Mouse (Mus musculus) lung, postnatal 25 days (tissue): ENCODE data around the gene Ephb1.

Experiments used
- DNase-seq: peaks from one replicate; pipeline ENCODE4 v3.0.0; 2022; ENCODE audit warnings: low spot score

Gene Ephb1

DNA sequence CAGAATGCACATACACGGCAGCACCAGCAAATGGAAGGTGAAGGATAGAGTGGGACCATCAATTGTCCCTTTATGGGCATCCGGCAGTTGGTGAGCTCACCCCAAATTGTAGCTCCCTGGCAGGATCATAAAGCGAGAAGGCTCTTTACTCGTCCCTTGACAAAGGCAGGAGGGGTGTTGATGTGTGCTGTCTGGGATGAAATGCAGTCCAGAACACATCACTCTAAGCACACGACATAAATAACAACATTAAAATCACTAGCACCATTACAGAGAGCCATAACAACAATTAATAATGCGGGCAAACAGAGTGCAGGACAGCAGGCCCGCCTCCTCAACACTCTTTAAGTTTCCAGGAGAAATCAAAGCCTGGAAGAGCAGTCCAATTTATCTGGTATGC lies 372.1 kb downstream of the Ephb1 start:
- no peak for DNase-seq

DNA sequence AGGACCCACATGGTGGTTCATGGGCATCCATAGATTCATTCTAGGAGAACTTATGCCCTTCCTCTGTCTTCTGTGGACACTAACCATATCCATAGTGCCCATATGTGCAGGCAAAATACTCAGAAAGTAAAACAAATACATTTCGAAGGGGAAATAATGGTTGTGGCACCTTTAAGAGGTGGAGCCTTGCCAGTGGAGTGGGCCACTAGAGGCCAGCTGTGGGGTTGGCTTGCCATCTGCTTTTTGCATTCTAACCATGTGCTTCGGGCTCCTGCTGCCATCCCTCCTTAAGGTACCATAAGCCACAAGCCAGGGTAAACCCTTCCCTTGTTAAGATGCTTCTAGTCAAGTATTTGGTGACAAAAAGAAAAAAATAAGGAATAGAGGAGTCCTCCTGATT lies 373.3 kb downstream of the Ephb1 start:
- no peak for DNase-seq

DNA sequence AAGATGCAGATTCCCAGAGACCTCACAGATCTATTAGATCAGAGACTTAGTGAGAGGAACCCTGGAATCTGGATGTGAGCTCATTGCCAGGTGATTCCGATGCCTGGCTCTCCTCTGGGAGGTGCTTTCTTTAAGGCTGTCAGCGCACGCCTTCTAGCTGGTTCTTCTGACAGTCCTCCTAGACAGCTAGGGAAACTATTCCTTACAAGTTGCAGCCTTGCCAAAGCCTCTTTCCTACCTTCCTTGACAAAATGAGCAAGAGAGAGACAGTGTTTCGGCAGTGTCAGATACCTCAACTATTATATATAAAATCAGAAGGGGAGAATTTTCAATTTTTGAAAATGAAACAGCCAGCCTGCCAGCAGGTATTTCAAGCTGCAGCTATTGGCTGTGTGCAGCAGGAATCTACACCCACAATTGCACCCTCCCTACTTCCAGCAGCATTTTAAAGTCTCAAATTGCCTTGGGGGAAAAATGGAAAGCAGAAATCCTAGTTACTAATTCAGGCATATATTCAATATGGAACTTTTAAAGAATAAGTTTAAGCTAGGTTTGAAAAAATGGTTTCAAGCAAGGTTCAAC lies 377.5 kb downstream of the Ephb1 start:
- no peak for DNase-seq

DNA sequence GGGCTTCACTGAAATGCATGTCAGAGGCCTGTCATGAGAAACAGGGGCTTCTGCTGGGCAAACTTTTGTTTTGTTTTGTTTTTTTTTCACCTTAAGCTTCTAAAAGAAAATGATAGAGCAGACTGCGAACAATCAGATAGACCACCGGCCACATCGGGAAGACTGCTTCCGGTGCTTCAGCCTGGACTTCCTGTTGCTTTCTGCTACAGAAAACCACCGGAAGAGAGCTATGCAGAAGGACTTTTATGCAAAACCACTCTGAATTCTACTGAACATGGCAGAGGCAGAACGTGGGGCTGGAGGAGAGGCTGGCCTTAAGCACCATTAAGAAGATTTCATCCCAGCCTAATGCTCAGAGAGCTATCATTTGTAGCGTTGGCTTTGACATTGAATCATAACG lies 382.2 kb downstream of the Ephb1 start:
- DNase-seq = no peak

DNA sequence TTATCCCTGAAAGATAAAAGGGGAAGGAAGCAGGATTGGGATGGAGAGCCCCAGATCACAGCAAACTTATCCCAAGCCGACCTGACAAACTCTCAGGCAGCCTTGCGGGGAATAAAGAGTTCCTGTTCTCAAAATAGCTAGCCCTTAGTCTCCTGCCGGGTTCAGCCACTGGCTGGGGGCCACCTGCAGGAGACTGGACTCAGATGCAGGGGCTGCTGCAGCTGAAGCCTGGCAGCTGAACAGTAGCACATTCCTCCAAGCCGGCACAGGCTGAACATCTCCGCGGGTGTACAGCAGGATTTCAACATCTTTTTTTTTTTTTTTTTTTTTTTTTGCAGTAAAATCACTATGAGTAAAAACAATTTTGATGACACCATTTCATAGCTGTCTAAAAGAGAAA lies 382.7 kb downstream of the Ephb1 start:
- no peak for DNase-seq

DNA sequence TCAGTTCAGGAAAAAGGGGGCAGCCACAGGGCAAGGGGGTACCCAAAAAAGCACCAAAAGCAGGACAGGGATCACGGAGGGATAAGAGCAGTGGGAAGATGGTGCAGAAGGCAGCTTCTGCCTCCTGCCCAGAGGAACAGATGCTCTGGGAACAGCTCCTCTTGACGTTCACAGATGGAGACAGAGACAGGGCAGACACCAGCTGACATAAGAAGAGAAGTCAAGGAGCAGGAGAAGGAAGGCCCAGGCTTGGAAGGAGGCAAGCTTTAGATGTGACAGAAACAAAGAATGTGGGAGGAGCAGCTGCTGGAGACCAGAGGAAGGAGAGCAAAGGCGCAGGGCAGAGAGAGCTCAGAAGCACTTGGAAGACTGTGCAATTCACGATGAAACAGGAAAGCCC lies 398.3 kb downstream of the Ephb1 start:
- no peak for DNase-seq

DNA sequence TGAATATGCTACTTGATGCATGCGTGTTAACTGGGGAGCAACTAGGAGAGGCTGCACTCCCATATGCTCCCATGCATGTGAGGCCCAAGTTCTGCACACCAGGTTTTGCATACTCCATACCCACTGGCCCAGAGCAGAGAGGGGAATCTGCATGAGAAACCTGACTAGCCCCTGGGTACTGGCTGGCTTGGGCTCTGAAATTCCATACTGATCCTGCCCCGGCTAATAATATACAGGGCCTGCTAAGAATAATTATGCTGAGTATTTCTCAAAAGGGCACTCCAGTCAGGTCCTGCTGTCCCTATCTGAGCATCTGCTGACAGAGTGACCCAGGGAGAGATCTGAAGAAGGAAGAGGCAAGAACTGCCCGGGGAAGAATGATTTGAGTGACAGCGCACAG lies 400.0 kb downstream of the Ephb1 start:
- DNase-seq = no peak

DNA sequence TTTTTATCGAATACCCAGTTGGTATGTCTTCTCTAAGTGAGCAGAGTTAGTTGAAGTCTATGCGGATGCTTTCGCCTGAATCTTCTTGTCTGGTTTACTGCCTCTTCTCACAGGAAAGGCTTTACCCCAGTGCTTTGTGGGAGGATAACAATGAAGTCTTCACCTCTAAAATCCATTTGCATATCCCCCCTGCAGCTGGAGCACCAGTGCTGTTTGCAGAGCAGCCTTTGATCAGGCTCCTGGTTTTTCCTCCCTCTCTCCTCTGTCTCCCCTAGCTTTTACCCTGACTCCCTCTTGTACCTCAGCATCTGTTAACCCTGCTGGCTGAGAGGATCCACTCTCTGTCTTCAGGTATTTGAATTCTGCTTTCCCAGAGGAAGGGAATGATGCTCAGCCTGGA lies 404.4 kb downstream of the Ephb1 start:
- DNase-seq = no peak

DNA sequence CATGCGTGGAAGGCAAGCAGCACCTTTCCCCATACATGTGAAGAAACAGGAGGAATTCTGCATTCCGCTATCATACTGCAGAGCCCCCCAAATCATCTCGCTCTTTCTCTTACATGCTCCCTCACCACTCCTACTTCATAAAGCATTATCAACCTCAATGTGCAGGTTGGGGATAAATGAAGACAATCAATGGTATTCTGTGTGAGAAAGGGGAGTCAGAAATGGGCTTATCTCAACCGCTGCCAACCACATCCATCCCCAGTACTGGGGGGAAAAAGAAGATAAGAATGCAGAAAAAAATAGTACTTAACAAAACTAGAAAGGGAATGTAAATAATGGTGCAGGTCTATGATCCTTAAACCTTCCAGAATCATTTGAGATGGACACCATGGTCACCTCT lies 408.7 kb downstream of the Ephb1 start:
- DNase-seq = no peak

DNA sequence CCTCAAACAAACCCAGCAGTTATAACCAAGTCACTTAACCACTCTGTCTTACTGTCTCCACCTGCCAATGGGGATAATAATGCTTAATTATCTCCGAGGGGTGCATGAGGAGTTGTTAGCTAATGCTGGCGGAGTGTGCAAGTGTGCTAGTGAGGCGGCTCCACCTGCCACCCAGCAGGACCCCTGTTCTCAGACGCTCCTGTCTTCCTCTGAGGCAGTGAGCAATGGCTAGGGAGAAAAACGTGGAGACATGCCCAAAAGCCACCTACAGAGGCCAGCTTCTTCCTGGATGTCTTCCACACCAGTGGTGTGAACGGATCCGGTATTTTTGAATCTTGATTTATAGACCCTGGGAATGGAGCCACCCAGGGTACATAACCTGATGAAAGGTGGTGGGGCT lies 409.2 kb downstream of the Ephb1 start:
- DNase-seq = no peak

DNA sequence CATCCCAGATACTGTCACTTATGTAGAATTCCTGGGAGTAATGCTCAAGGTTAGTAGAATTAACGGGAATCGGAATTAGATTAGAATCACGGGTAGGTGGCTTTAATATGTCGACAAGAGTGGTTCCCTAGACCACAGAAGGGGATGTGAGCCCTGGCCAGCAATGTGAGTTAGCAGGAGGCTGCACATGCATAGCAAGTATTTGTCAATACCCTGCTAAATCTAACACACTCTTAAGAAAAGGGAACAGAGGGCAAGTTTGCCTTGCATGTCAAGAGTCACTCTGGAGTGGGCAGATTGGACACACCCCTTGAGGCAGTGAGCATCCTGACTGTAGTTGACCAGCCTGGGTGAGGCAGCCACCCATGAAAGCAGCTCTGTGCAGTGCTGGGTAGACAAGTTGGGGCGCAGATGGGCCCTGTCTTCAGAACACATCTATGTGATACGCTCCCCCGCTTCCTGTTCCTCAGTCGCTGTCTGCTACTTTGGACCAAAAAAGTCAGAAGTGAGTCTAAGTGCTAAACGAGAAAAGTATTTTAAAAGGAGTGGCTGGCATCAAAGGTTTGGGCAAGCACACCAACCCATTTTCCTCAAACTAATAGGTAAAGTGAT lies 412.3 kb downstream of the Ephb1 start:
- DNase-seq = no peak

DNA sequence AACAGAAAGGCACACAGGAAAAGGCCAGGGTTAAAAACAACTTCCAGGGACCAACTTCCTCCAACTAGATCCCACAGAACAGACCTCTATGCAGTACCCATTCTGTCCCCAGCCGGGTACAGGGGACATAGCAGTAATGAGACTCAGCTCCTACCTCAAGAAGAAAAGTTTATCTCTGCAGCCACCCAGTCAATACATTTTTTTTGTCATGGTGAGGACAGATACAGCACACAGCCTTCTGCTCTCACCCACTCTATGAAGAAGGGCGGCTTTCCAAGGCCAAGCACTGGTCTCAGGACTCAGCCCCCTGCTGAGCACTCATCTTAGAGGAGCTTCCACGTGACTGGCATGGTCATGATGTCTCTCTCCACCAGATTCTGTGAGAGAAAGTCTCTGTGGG lies 414.3 kb downstream of the Ephb1 start:
- no peak for DNase-seq

DNA sequence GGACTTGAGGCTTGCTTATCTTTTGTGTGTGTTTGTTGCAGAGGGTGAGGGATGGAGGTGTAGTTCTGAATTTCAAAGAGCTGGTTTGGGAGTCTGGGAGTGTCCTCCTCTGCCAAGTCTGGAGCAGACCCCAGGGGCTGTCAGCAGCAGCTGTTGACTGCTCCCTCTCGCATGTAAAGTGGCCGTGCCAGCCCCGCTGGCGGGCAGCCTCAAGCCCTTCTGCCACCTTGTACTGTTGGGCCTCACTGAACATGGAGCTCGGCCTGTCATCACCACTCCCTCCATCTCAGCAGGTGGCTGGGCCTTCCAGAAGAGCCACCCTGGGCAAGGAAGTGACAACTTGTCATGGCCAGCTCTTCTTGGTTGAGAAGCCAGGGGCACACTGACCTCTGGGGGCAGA lies 415.5 kb downstream of the Ephb1 start:
- no peak for DNase-seq

DNA sequence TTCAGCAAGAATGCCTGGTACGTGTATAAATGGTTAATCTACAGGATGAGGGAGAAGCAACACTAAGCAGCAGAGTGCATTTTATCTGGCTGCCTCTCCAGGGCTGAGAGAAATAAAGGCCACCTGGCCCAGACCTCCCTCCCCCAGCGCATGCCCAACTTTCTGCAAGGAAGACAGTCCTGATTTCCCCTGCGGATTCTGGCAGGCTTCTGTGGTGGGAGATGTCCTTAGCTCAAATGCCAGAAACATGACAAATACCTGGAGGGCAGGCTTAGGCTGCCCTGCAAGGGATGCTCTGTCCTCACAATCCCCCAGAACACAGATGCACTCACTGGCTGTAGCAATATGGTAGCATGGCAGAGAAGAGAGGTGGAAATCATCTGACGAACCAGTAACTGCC lies 416.4 kb downstream of the Ephb1 start:
- DNase-seq = no peak

DNA sequence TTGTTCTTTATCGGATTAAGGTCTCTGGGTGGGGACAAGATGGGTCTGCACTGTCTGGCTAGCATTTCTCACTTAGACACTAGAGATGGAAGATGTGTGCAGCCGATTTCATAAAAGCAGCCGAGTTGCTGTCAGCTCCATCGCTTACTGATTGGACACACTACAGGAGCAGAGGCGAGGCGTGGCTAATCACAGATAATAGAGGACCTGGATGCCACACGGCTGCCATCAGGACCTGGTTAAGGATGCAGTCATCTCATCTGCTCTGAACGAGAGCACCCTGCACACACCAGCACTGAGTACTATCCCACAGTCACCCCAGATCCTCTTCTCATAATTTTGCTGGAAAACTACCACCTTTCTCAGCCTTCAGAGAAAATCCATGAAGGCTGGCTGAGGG lies 419.6 kb downstream of the Ephb1 start:
- no peak for DNase-seq

DNA sequence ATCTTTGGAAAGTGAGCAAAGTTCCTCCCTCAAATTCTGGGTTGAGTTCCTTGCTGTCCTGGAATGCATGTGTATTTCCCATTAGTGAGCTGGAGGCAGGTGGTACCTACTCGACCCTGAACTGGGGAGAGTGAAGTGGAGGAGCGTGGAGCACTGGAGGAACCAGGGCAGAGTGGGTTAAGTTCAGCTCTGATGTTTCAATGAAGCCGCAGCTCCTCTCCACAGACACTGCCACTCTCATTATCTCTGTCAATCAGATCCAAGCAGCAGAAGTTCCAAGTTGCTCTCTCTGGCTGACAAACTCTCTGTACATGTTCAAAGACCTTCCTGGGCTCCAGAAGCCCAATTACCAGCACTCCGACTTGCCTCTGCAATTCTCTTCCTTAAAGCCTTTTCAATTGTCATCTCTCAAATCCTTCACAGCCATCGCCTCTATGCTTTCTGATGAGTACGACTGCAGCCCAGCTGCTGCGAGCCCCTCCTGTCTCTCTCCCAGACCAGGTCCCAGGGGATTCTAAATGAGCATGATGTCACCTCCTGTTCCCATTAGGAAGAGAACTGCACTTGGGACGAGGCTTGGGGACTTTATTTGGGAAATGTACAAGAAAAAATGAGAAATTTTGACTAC lies 420.4 kb downstream of the Ephb1 start:
- DNase-seq = no peak

DNA sequence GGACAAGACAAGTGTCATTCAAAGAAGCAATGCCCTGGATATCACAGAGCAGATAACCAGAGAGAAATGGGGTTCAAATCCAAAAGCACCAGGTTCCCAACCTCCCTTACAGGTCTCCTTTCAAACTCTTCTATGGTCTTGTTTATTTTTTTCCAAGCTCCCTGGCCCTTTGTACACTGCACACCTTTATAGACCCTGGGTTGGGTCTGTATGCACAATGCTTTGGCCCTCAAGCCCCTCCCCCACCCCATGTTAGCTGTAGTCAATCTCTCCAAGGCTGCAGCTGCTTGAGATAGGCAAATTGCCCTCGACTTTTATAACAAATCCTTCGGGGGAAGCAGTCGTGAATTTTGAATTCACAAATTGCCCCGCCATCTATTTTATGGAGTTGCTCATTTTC lies 429.7 kb downstream of the Ephb1 start:
- no peak for DNase-seq

DNA sequence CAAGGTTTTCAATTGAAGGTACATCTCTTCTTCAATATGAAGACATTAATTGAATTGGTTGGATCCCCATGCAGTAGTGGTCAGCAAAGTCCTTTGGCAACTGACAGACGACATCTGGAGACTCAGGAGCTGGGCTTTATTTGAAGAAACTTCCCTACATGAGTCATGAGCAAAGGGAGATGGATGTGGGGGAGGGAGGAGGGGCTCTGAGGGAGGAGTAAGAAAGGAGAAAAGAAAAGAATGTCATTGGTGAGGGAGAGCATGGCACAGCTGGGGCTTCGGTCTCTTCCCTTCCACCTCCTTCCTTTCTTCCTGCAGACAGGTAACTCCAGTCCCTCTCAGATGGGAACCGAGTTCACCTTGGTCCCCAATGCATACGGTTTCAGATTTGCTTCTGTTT lies 431.6 kb downstream of the Ephb1 start:
- DNase-seq = peak; percentile 9

DNA sequence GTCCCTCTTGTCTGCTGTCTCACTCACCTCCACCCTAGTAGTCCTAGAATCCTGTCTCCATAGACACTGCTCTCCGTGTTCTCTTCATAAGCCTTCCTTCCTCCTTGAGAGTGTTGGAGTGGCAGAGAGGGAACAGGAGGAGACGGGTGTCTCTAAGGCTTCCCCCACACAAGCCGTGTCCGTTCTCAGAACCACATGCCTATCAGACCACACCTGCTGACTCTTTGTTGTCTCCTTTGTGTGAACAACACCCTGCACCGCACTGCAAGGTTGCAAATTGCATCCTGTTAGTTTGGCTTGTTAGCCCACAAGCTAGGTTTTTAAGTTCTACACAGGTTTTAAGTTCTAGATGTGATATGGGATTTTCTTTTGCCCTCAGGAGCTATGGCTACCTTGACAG lies 435.2 kb downstream of the Ephb1 start:
- no peak for DNase-seq

DNA sequence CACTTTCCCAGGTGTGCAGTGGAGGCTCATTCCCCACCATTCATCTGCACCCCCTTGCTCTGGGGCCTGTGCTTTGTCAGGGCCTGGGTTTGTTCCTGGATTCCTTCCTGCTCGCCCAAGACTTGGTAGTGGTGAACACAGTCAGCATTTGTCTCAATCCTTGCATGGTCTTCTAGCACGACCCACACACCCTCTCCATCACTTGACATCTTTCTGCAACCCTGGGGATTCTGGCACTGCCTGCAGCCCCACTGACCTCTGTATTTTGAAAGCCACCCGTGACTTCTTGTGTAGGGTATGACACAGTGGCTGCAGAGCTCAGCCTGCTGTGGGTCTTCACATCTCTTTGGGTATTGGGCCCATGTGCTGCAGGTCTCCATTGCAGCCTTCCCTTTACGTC lies 435.7 kb downstream of the Ephb1 start:
- no peak for DNase-seq

DNA sequence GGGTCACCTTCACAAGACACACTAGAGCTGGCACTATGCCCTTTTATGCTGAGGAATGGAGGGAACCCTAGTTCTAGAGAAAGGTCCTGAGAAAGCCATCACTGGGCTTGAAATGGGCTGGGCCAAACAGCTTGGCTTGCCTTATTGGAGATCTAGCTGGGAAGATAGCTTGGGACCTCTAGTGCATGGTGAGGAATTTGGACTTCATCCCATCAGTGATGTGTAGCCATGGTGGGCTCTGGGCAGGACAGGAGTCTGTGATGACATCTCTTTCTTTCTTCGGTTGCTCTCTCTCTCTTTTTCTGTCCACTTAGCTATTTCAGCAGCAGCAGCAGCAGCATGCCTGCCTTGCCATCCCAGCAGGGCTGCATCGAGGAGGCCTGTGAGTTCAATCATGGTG lies 439.4 kb downstream of the Ephb1 start:
- no peak for DNase-seq

DNA sequence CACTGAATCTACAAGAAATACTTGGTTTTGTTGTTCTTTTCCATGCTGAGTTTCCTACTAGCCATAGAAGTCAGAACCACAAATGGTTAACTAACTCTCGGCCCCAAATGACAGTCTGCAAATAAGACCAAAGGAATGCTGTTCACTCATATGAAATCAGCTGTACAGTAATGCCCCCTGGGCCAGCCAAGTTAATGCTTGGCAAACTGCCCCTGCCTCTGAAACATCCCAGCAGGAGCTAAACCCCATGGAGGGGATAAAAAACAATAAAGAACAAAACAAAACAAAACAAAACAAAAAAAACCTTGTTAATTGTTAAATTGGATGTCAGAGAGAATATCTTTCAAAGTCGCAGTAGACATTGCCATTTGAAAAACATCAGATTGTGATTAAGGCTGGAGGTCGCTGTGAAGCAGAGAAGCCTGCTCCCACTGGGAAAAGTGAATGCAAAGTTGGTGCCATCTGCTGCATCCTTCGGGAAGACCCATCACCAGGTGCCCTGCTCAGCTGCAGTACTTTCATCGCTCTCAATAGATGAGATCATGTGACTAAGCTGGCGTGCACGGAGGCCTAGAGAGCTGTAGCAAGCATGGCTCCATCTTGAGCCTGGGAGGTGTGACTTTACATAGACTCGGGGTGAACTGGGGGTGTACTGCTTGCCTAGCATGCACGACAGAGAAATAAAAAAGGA lies 443.2 kb downstream of the Ephb1 start:
- peak; percentile 27 for DNase-seq

DNA sequence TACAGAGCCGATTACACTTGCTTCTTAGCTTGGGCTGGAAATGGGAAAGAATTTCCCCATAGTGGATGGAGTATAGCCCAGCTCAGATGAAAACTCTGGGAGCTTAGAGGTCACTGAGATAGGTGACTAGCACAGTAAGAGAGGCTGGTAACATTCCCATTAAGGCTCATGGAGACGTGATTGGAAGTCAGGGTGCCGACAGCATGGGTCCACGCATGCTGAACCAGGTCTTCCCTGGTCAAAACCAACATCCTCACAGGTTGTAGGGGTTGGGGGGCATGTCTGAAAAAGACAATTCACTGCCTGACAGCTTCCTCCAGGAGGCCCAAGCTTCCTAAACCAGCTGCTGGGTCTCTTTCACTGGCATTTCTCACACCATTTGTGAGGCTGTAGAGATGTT lies 445.0 kb downstream of the Ephb1 start:
- DNase-seq = no peak

DNA sequence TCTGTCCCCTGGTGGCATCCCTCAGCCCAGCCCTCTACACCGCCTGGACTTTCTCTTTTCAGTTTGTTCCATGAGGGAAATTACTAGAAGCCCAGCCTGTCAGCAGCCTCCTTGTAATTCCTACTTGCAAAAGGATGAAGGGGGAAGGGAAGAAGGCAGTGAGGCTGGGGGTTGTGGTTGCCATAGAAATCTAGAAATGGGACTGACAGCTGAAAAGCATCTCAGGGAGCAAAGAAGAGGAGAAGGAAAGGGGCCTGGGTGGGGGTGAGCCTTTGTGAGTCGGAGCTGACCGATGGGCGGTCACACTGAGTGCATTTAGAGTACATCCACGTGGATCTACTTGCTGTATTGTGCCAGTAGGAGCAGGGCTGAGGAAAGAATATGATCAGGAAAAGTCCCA lies 445.6 kb downstream of the Ephb1 start:
- DNase-seq = no peak
